Mouse (Mus musculus): ENCODE data around the gene Zfp853.
A peak's percentile ranks its signal among the peaks of the same experiment; 100 is the strongest.

Zfp853 gene

DNA sequence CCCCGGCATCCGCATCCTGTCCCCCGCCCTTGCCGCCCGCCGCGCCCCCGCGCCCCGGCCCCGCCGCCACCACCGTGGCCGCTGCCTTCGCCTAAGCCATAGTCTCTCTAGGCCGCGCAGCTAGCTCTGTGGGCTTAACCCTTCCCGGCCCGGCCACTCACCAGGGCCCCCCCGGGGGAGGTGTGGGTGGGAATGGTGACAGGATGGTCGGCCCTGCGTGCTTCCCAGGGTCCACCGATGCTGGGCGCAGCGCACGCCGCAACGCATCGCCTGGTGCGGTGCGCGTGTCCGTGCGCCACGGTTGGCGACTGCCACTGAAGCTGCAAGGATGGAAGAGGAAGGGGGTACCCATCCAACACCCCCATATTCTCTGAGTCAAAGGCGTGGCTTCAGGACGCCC, at the start of gene Zfp853:
Zfp853 (minus strand) TSS at position 220 of the 400 bp plus-strand sequence.
- DNase-seq (ENCODE audit: low read depth): no peak

DNA sequence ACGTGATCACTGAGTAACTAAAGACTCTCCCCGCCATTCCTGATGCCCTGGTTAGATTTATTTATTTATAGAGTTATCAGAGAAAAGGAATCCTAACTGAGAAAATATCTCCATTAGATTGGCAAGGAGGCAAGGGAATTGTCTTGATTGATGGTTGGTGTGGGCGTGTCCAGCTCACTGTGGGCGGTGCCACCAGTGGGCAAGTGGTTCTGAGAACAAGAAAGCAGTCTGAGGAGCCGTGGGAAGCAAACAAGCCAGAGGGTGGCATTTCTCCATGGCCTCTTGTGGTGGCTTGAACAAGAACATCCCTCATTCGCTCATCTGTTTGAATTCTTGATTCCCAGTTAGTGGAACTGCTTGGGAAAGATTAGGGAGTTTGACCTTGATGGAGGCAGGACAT, 46.2 kb upstream of the Zfp853 start:
- DNase-seq (ENCODE audit: low read depth): no peak

DNA sequence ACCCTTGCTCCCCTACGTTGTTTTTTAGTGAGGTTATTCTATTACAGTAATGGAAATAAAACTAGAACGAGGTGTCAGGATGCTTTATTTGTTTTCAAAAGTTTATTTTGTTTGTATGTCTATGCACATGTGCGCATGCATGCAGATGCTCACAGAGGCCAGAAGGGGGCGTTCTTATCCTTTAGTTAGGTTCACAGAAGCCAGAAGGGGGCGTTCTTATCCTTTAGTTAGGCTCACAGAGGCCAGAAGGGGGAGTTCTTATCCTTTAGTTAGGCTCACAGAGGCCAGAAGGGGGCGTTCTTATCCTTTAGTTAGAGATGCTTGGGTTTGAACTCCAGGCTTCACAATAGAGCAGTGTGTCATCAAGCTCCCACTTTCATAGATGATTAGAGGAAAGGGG, 43.1 kb upstream of the Zfp853 start:
- DNase-seq (ENCODE audit: low read depth): peak; percentile 40

DNA sequence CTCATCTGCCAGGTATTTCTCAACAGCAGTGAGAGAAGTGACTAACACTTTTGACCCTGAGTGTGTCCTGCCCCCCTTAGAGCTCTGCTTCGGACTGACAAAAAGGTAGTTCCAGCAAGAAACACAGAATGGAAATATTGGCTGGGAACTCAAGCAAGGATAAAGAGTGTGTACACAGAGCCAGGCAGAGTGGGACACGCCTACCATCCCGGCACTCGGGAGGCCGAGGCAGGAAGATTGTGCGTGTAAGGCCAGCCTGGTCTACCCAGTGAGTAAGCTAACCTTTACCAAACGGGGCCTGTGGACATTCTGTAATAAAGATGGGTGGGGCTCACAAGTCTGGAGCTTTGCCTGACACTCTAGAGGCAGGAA, 41.7 kb upstream of the Zfp853 start:
- peak; percentile 66 for DNase-seq (ENCODE audit: low read depth)

DNA sequence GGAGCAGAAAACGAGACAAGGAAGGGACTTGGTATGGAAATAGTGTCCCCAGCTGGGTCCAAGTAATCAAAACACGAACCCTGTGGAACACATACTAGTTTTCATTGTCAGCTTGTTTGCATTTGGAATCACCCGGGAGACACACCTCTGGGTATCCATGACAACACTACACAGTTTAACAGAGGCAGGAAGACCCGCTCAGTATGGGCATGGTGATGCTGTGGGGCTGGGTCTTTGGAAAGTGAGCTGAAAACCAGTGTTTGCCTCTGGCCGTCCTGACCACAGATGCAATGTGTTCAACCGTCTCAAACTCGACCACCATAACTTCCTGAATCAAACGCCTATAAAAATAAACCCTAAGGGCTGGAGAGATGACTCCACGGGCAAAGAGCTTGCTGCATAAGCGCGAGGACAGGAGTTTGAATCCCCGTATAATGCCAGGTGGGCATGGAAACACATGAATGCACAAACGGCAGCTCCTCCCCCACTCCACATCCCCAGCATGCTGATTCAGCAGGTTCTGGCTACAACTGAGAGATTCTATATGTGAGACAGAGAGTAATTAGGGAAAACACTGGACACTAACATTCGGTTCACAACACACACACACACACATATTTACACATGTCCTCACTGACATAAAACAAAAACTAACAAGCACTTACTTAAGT, 41.1 kb upstream of the Zfp853 start:
- peak; percentile 43 for DNase-seq (ENCODE audit: low read depth)

DNA sequence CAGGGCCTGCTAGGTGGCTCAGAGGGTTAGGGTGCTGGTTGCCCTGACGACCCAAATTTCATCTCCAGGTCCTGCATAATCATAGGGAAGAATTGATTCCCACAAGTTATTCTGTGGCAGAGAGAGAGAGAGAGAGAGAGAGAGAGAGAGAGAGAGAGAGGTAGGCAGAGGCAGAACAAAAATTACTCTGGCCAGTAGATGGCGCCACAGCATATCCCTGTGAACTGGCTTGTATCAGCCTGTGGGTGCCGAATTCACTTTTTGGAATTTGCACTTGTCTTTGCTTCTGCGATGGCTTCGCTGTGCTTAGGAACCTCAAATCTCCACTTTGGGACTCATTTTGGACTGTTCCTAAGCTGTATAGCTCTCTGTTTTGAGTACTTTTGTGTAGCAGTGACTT, 40.4 kb upstream of the Zfp853 start:
- DNase-seq (ENCODE audit: low read depth): peak; percentile 87

DNA sequence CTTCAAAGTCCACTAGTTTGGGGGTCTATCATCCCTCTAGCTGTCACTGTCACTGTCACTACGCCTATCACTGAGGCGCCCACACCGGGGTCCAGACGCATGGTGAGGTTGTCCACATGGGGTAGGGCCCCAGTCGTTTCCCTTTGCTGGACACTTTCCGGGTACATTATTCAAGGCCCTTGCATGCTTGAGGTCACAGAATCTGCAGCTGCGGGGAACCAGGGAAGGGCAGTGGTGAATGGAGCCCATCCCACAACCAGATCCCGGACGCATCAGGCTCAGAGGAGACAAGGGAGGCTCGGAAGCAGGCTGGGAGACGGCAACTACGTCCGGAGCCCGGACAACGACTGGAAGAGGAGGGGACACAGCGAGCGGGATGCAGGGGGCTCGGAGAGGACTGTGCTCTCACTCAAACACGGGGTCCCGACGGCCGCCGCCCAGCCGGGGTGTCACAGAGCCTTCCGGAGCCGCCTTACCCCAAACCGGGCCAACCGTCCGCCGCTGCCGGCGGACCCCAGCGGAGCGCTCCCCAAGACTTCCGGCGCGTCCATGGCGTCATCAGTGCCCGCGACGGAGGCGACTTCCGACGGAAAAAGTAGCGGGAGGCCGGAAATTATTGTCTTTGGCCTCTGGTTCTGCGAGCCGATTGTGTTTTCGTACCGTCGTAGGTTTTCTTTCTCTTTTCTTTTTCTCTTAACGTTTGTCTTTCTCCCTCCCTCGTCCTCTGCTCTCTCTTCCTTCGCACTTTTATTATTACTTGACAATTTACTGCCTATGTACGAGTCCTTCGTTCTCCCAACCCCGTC, 35.5 kb upstream of the Zfp853 start, which contains the start of gene Zdhhc4:
Zdhhc4 (minus strand) TSS at position 567 of the 806 bp plus-strand sequence.
- peak; percentile 88 for DNase-seq (ENCODE audit: low read depth)

DNA sequence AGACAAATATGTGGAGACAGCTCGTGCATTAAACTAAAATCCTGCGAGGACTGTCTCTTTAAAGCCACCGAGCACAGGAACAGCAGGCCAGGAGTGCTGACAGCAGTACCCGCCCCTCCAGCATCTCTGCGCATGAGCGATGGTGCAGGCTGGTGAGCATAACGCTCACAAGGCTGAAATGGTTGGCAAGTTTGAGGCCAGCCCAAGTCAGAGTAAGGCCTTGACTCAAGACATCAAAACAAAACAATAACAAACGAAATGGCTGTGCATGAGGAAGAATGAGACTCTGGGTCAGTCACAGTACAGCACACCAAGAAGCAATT, 23.8 kb upstream of the Zfp853 start:
- no peak for DNase-seq (ENCODE audit: low read depth)

DNA sequence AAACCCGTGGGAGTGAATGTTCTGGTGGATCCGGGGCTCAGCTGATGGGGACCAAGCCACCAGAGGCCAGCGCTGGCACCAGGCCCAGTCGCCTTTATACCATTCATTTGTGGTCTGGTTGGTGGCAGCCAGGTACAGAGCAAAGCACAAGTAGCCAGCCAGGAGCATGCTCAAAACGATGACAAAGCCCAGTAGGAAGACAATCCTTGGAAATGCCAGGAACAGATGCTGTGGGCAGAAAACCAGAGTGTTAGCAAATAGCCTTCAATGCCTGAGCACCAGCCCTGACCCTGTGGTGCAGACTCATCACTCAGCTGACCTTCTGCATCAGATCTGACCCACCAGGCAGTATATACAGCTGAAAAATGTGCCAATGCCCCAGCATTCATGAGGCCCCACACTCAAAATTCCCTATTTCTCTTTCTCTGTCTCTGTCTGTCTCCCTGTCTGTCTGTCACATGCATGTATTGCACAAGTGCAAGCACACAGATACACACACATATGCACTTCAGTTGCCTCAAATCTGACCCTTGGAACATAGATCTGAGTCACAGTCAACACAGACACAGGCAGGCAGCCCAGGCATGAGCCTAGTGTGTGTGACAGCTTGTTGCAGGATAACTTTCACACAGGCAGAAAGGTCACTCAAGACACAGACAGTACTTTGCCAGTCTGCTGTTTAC, 23.3 kb upstream of the Zfp853 start:
- DNase-seq (ENCODE audit: low read depth): no peak

DNA sequence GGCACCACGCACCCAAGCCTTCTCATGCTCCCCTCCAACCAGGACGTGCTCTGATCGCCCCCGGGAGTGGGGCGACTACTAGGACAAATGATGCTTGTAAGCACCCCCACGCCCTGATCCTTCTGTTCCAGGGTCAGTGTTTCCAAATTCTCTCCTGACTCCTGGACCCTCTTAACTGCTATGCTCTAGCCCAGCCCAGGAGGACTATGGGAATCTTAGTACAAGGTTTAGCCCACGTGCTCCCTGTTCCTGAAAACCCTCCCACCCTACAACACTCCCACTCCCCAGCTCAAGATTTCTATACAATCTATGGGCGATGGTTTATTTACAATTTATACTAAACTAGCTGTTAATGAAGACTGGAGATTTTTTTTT, 22.1 kb upstream of the Zfp853 start:
- no peak for DNase-seq (ENCODE audit: low read depth)

DNA sequence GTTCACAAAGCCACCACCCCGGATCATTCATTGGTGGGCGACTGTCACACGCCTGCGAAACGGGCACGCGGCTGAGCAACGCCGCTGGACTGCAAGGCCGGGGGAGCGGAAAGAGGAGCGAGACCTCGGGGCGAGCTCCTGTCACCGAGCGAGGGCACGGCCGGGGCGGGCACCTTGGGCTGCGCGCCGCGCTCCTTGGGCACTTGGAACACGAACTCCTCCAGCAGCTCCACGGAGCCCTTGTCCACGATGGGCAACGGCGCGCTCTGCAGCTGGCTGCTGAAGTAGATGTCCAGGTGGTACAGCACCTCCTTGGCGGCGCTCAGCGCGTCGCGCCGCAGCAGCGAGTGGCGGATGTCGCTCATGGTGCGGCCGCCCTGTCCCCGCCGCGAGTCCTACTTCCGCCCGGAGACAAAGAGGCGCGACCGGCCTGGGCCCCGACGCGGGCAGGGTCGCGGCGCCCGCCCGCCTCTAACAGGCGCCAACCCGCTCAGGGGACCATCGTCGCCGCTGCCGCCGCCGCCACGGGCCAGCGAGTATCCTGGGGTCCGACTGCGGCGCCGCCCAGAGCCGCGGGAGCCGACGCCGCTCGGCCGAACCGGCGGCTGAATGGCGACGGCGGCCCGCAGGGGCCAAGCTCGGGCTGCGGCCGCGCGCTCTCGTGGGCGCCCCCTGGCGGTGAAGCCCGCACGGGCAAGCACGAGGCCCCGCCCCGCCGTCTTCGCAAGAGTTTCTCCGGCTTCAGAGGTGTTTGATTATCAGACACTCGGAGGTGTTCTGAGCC, 21.5 kb upstream of the Zfp853 start, which contains the start of gene E130309D02Rik:
E130309D02Rik (minus strand) TSS at position 631 of the 784 bp plus-strand sequence.
- DNase-seq (ENCODE audit: low read depth): peak; percentile 78

DNA sequence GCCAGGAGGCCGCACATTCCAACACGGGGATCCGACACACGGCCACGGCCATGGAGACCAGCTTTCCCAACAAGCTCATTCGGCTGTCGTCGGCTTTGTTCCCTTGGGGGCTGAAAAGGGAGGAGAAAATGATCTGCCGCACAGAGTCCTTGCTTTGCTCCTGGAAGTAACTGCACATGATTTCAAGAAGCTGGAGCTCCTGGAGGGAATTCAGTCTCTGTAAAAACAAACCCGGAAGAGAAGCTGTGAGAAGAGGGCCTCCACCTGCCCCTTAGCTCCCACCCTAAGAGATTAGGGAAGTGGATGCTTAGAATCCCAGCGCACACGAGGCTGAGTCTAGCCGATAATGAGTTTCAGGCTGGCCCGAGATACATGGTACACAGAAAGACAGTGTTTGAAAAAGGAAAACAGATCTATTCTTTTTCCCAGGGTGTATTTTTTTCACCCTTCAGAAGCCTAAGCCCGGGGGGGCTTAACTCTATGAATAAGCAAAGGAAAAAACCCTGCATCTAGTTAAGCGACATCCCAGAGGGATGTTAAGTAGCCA, 20.8 kb upstream of the Zfp853 start:
- DNase-seq (ENCODE audit: low read depth): peak; percentile 57

DNA sequence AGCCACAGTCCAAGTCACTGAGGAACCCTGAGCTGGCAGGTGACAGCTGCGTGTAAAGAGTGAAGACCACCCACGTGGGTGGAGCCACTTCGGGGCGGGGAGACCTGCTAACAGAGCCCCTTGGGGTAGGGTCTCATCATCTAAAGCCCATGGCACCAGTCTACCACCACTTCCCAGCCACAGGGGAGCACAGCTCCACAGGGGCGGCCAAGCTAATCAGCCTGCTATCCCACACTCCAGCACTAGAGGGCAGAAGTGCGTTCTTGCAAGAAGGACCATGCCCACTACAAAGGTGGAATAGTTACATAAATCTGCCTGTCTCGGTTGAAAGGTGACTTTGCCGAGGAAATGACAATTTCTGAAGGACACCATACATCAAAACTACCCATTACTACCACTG, 18.5 kb upstream of the Zfp853 start:
- DNase-seq (ENCODE audit: low read depth): peak; percentile 82

DNA sequence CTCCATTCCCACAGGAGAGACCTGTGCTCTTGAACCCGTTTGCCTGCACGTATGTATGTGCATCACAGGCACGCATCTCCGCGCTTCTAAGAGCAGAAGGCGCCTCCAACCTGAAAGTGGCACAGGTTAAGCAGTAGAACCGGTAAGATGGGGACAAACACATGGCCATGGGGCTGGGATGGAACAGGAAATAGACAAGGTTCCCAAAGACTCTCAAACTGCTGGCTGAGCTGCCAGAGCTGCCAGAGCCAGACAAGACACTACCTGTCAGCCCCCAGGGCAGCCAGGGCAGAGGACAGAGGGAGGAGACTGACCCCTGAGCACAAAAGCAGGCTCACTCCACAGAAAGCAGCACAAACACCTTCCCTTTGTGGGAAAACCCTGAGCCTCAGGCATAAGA, 16.5 kb upstream of the Zfp853 start:
- DNase-seq (ENCODE audit: low read depth): no peak

DNA sequence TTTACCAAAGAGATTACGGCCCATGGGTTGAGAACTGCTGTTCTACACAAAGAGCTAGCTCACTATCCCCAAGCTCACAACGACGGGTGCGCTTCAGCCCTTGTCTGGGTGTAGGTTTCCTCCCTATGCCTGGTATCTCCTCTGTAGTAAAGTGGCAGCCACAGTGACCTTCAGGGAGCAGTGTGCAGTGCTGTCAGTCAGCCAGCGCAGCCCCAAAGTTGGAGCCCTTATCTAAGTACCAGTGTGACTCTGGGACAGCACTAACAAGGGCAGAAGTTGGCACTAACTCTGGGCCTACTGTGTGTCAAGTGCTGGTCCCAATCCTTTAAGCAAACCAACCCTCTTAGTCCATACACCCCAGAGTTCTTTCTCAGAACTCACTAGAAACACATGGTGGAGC, 15.4 kb upstream of the Zfp853 start:
- DNase-seq (ENCODE audit: low read depth): no peak

DNA sequence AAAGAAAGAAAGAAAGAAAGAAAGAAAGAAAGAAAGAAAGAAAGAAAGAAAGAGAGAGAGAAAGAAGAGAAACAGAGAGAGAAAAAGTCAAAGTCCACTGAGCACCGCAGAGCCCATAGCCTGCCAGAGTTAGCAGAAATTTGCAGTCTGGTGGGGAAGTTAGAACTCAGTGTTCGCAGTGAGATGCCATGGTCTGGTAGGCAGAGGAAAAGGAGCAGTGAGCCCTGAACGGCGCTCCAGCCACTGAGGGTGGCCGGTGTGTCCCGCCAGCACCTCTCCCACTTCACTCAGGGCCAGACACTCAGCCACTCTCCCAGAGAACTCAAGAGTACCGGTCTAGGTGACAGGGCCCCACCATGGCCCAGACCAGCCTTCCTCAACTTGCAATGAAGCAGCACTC, 10.8 kb upstream of the Zfp853 start:
- no peak for DNase-seq (ENCODE audit: low read depth)

DNA sequence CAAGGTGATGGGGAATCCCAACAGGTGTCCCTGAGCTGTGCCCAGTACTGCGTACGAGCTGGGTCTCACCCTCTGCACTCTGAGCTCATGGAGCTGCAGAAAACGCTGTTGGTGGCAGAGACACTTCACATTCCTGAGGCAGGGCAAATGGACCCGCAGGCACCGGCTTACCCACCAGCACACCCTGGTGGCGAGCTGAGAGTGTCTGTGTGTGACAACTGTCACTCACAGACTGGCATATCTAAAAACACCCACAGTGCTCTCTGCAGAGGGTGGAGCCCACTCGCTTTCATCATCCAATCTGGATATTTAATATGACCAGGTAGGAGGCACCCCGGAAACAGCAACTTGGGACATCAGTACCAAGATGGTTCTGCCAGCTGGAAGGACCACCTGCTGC, 7.9 kb upstream of the Zfp853 start:
- no peak for DNase-seq (ENCODE audit: low read depth)

DNA sequence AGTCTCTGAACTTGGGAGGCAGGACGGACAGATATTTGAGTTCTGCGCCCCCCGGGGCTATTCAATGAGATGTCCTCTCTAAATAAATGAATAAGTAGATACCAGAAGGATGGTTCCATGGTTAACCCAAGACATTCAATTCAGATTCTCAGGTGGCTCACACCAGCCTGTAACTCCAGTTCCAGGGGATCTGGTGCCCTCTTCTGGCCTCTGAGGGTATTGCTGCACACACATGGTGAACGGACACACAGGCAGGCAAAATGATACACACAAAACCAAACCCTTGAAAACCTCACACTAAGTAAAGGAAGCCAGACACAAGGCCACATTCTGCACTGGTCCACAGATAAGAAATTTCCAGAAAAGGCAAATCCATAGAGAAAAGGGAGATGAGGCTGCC, 6.3 kb upstream of the Zfp853 start:
- DNase-seq (ENCODE audit: low read depth): peak; percentile 50

DNA sequence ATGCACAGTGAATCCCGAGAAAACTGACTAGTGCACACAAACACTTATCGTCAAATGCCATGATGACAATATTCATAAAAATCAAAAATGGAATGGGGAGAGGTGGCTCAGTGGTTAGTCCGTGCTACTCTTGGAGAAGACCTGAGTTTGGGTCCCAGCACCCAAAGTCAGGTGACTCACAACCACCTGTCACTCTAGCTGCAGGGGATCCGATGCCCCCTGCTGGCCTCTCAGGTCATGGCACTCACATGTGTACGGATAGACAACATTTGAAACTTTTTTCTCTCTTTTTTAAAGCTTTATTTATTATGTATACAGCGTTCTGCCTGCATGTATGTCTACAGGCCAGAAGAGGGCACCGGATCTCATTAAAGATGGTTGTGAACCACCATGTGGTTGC, 5.0 kb upstream of the Zfp853 start:
- DNase-seq (ENCODE audit: low read depth): no peak

DNA sequence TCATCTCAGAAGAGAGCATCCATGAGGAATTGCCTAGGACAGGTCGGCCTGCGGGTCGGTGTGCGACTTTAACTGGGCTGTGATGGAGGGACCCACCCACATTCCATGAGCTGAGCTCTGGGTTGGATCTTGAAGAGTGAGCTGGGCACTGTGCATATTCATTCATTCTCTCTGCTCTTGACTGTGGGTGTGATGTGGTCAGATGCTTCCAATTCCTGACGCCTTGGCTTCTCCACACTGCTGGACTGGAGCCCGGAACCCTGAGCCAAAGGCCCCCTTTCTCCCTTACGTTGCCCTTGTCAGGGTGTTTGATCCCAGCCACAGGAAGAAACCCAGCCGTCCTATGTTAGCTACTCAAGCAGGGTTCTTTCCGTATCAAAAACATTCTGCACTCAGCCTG, 4.6 kb upstream of the Zfp853 start:
- no peak for DNase-seq (ENCODE audit: low read depth)

DNA sequence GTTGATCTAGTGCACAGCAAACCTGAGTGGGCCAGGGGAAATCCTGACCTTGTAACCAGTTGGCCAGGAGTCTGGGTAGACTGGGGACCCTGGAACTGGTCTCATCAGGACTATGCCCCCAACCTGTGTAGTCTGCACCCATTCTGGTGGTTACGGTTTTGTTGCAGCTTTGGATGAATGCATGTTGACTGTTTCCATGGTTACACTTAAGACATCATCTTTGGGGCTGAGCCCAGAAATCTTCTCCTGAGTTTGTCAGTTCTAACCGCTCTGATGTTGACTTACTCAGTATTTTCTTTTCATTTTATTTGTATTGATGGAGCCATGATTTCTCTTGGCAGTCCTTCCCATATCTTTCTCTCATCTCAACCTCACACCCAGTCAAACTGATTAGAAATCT, 1.9 kb upstream of the Zfp853 start:
- DNase-seq (ENCODE audit: low read depth): no peak

DNA sequence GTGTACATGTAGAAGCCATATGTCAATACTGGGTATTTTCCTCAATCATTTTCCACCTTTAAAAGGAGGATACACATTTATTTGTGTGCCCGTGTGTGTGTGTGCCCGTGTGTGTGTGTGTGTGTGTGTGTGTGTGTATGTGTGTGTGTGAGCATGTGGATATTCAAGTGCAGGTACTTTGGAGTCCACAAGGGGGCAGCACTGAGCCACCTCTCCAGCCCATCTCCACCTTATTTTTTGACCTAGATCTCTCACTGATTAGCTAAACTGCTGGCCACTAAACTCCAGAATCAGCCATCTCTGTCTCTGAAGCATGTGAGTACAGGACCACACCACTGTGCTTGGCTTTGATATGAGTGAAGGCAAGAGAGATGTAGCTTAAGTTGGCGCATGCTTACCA, 1.4 kb upstream of the Zfp853 start:
- DNase-seq (ENCODE audit: low read depth): no peak

Measured in 416B (cell line).